Mouse (Mus musculus) MEL (cell line): Measurements from ENCODE around the gene Slc39a11. TPM values are rescaled to one million over a fixed set of nuclear protein-coding genes. Genes with fewer than 3 reads are reported as not detected.
A peak's percentile ranks its signal among the peaks of the same experiment; 100 is the strongest.

Experiments used
- DNase-seq: peaks from one replicate; pipeline ENCODE4 v3.0.0; 2011; ENCODE audit warnings: low read depth, low spot score
- H3K27ac ChIP-seq: 2 replicates; pipeline ENCODE4 v1.5.1; 2012; ENCODE audit warnings: low read depth, mild to moderate bottlenecking, control low read depth, low read length, moderate library complexity; ENCODE audit not compliant: control insufficient read depth
- H3K27me3 ChIP-seq, 2 experiments: fragments of 150-350 bp in 1 of 2; sonication (generic) in 1 of 2; 2 replicates each; pipeline ENCODE4 v1.6.1; 2012; ENCODE audit warnings: low read length in 2 of 2, mild to moderate bottlenecking in 2 of 2, improper control_type of control experiment in 1 of 2, moderate library complexity in 1 of 2; ENCODE audit not compliant: insufficient read depth in 2 of 2, control insufficient read depth in 1 of 2
- H3K36me3 ChIP-seq, 2 experiments: 2 replicates each; pipeline ENCODE4 v1.6.1; 2012 to 2014; ENCODE audit warnings: low read length in 2 of 2, improper control_type of control experiment in 1 of 2, inconsistent platforms in 1 of 2, mild to moderate bottlenecking in 1 of 2; ENCODE audit not compliant: insufficient read depth in 2 of 2, control insufficient read depth in 1 of 2
- H3K4me1 ChIP-seq, 2 experiments: fragments of 150-350 bp in 1 of 2; sonication (generic) in 1 of 2; 2 replicates each; pipeline ENCODE4 v1.6.1; 2012; ENCODE audit warnings: low read length in 2 of 2, improper control_type of control experiment in 1 of 2, mild to moderate bottlenecking in 1 of 2; ENCODE audit not compliant: insufficient read depth in 2 of 2, control insufficient read depth in 1 of 2
- H3K4me3 ChIP-seq, 2 experiments: fragments of 150-350 bp in 1 of 2; sonication (generic) in 1 of 2; 2 replicates each; pipeline ENCODE4 v1.5.1; 2012; ENCODE audit warnings: low read depth in 2 of 2, low read length in 2 of 2, mild to moderate bottlenecking in 2 of 2, moderate library complexity in 2 of 2, control low read depth in 1 of 2, improper control_type of control experiment in 1 of 2; ENCODE audit not compliant: control insufficient read depth in 1 of 2, insufficient read depth in 1 of 2
- H3K79me2 ChIP-seq: 2 replicates; pipeline ENCODE4 v1.6.1; 2012; ENCODE audit warnings: mild to moderate bottlenecking, low read length, moderate library complexity; ENCODE audit not compliant: control insufficient read depth, poor library complexity, insufficient read depth
- H3K9ac ChIP-seq: 2 replicates; pipeline ENCODE4 v1.6.1; 2012; ENCODE audit warnings: low read depth, mild to moderate bottlenecking, control low read depth, low read length, moderate library complexity; ENCODE audit not compliant: control insufficient read depth, poor library complexity, severe bottlenecking
- H3K9me3 ChIP-seq: fragments of 150-350 bp; sonication (generic); replicated peaks from 2 replicates; pipeline ENCODE4 v1.6.1; 2012; ENCODE audit warnings: mild to moderate bottlenecking, low read length, improper control_type of control experiment, moderate library complexity; ENCODE audit not compliant: insufficient read depth
- BHLHE40 ChIP-seq: IDR thresholded peaks from 2 replicates; pipeline ENCODE4 v1.6.1; 2012; ENCODE audit warnings: low read depth, mild to moderate bottlenecking, inconsistent platforms, low read length, improper control_type of control experiment, borderline replicate concordance
- CHD1 ChIP-seq: IDR thresholded peaks from 2 replicates; pipeline ENCODE4 v1.6.1; 2012; ENCODE audit warnings: low read depth, mild to moderate bottlenecking, inconsistent platforms, low read length, improper control_type of control experiment
- CHD2 ChIP-seq: IDR thresholded peaks from 2 replicates; pipeline ENCODE4 v1.6.1; 2011; ENCODE audit warnings: low read length, improper control_type of control experiment
- CTCF ChIP-seq, 3 experiments: IDR thresholded peaks in 2 of 3; conservative IDR thresholded peaks in 1 of 3; 2 replicates each; pipeline ENCODE4 v1.5.1; 2011 to 2012; ENCODE audit warnings: low read length in 3 of 3, low read depth in 2 of 3, mild to moderate bottlenecking in 2 of 3, improper control_type of control experiment in 1 of 3, inconsistent platforms in 1 of 3, mixed read lengths in 1 of 3, moderate library complexity in 1 of 3; ENCODE audit not compliant: control insufficient read depth in 1 of 3, insufficient read depth in 1 of 3, poor library complexity in 1 of 3, severe bottlenecking in 1 of 3
- E2F4 ChIP-seq: IDR thresholded peaks from 2 replicates; pipeline ENCODE4 v1.6.1; 2011; ENCODE audit warnings: low read depth, low read length, improper control_type of control experiment, borderline replicate concordance
- ELF1 ChIP-seq: IDR thresholded peaks from 2 replicates; pipeline ENCODE4 v1.6.1; 2014; ENCODE audit warnings: low read depth, mild to moderate bottlenecking, inconsistent platforms, low read length, improper control_type of control experiment, moderate library complexity
- EP300 ChIP-seq, 2 experiments: IDR thresholded peaks; 2 replicates each; pipeline ENCODE4 v1.6.1; 2011; ENCODE audit warnings: improper control_type of control experiment in 2 of 2, low read length in 2 of 2, low read depth in 1 of 2, mild to moderate bottlenecking in 1 of 2
- GABPA ChIP-seq: IDR thresholded peaks from 2 replicates; pipeline ENCODE4 v1.6.1; 2012; ENCODE audit warnings: low read depth, mild to moderate bottlenecking, inconsistent platforms, low read length, improper control_type of control experiment, moderate library complexity
- GATA1 ChIP-seq: IDR thresholded peaks from 2 replicates; pipeline ENCODE4 v1.6.1; 2011; ENCODE audit warnings: low read depth, low read length, improper control_type of control experiment
- JUND ChIP-seq: IDR thresholded peaks from 2 replicates; pipeline ENCODE4 v1.6.1; 2011; ENCODE audit warnings: low read depth, mild to moderate bottlenecking, improper control_type of control experiment, low read length
- KAT2A ChIP-seq: conservative IDR thresholded peaks from 2 replicates; pipeline ENCODE4 v1.6.1; 2012; ENCODE audit warnings: low read depth, low read length, improper control_type of control experiment, inconsistent platforms
- MAFK ChIP-seq: IDR thresholded peaks from 2 replicates; pipeline ENCODE4 v1.6.1; 2011; ENCODE audit warnings: low read depth, mild to moderate bottlenecking, low read length, improper control_type of control experiment, borderline replicate concordance
- MAZ ChIP-seq: IDR thresholded peaks from 2 replicates; pipeline ENCODE4 v1.6.1; 2012; ENCODE audit warnings: low read depth, mild to moderate bottlenecking, inconsistent platforms, low read length, improper control_type of control experiment
- MEF2A ChIP-seq: IDR thresholded peaks from 2 replicates; pipeline ENCODE4 v1.6.1; 2014; ENCODE audit warnings: low read depth, mild to moderate bottlenecking, inconsistent platforms, low read length, improper control_type of control experiment; ENCODE audit not compliant: poor library complexity, insufficient replicate concordance, severe bottlenecking; ENCODE audit errors: extremely low read depth
- MXI1 ChIP-seq: IDR thresholded peaks from 2 replicates; pipeline ENCODE4 v1.6.1; 2011; ENCODE audit warnings: mild to moderate bottlenecking, low read depth, low read length, improper control_type of control experiment
- MYC ChIP-seq: IDR thresholded peaks from 2 replicates; pipeline ENCODE4 v1.6.1; 2011; ENCODE audit warnings: low read depth, mild to moderate bottlenecking, low read length, improper control_type of control experiment, moderate library complexity
- NELFE ChIP-seq: IDR thresholded peaks from 2 replicates; pipeline ENCODE4 v1.6.1; 2011; ENCODE audit warnings: low read depth, low read length, improper control_type of control experiment
- POLR2A ChIP-seq, 2 experiments: IDR thresholded peaks; 2 replicates each; pipeline ENCODE4 v1.6.1; 2011 to 2012; ENCODE audit warnings: low read length in 2 of 2, mild to moderate bottlenecking in 2 of 2, control low read depth in 1 of 2, improper control_type of control experiment in 1 of 2, low read depth in 1 of 2, moderate library complexity in 1 of 2; ENCODE audit not compliant: control insufficient read depth in 1 of 2, insufficient read depth in 1 of 2, poor library complexity in 1 of 2
- POLR2AphosphoS2 ChIP-seq: IDR thresholded peaks from 2 replicates; pipeline ENCODE4 v1.6.1; 2011; ENCODE audit warnings: low read length, improper control_type of control experiment
- POLR2AphosphoS5 ChIP-seq: IDR thresholded peaks from 2 replicates; pipeline ENCODE4 v1.6.1; 2012; ENCODE audit warnings: low read depth, borderline replicate concordance, mild to moderate bottlenecking, inconsistent platforms, low read length, moderate library complexity, mixed read lengths
- RAD21 ChIP-seq: IDR thresholded peaks from 2 replicates; pipeline ENCODE4 v1.6.1; 2011; ENCODE audit warnings: mild to moderate bottlenecking, low read depth, low read length, improper control_type of control experiment
- RCOR1 ChIP-seq: IDR thresholded peaks from 2 replicates; pipeline ENCODE4 v1.6.1; 2012; ENCODE audit warnings: low read depth, mild to moderate bottlenecking, inconsistent platforms, low read length, improper control_type of control experiment
- SMC3 ChIP-seq: IDR thresholded peaks from 2 replicates; pipeline ENCODE4 v1.6.1; 2011; ENCODE audit warnings: low read depth, low read length, improper control_type of control experiment
- TAL1 ChIP-seq: IDR thresholded peaks from 2 replicates; pipeline ENCODE4 v1.6.1; 2012; ENCODE audit warnings: mild to moderate bottlenecking, inconsistent platforms, low read length, moderate library complexity, mixed read lengths
- TBP ChIP-seq: IDR thresholded peaks from 2 replicates; pipeline ENCODE4 v1.8.0; 2011; ENCODE audit warnings: low read depth, low read length, improper control_type of control experiment
- TCF12 ChIP-seq: IDR thresholded peaks from 2 replicates; pipeline ENCODE4 v1.6.1; 2014; ENCODE audit warnings: low read depth, mild to moderate bottlenecking, inconsistent platforms, low read length, improper control_type of control experiment, moderate library complexity
- USF2 ChIP-seq, 2 experiments: IDR thresholded peaks; 2 replicates each; pipeline ENCODE4 v1.6.1; 2011 to 2012; ENCODE audit warnings: improper control_type of control experiment in 2 of 2, low read length in 2 of 2, borderline replicate concordance in 1 of 2, inconsistent platforms in 1 of 2, low read depth in 1 of 2, mild to moderate bottlenecking in 1 of 2; ENCODE audit not compliant: insufficient read depth in 1 of 2
- ZC3H11A ChIP-seq: IDR thresholded peaks from 2 replicates; pipeline ENCODE4 v1.6.1; 2012; ENCODE audit warnings: low read depth, mild to moderate bottlenecking, inconsistent platforms, low read length, improper control_type of control experiment
- ZKSCAN1 ChIP-seq: IDR thresholded peaks from 2 replicates; pipeline ENCODE4 v1.6.1; 2012; ENCODE audit warnings: low read depth, mild to moderate bottlenecking, inconsistent platforms, low read length, improper control_type of control experiment, moderate library complexity
- ZNF384 ChIP-seq: IDR thresholded peaks from 2 replicates; pipeline ENCODE4 v1.6.1; 2012; ENCODE audit warnings: low read depth, mild to moderate bottlenecking, inconsistent platforms, low read length, improper control_type of control experiment
- polyA plus RNA-seq, 2 experiments: library from polyadenylated mRNA; stranded (reverse) in 1 of 2; unstranded in 1 of 2; fragments of >175 nt in 1 of 2; fragments of >200 nt in 1 of 2; gene quantifications; 2 replicates each; pipeline versions ENCODE4 v1.2.1 to v1.2.4; 2012; ENCODE audit warnings: low replicate concordance in 2 of 2, low read depth in 1 of 2; ENCODE audit not compliant: insufficient read length in 2 of 2, insufficient read depth in 1 of 2, missing spikeins in 1 of 2
- total RNA-seq: library from RNA; depleted of rRNA; stranded (reverse); fragments of 300-350 nt; gene quantifications from 2 replicates; pipeline ENCODE4 v1.2.3, GENCODE M21; 2012

Slc39a11 gene
- total and polyA plus RNA-seq, 3 experiments, result 34.2 to 45.6 TPM; not detected in 1

DNA sequence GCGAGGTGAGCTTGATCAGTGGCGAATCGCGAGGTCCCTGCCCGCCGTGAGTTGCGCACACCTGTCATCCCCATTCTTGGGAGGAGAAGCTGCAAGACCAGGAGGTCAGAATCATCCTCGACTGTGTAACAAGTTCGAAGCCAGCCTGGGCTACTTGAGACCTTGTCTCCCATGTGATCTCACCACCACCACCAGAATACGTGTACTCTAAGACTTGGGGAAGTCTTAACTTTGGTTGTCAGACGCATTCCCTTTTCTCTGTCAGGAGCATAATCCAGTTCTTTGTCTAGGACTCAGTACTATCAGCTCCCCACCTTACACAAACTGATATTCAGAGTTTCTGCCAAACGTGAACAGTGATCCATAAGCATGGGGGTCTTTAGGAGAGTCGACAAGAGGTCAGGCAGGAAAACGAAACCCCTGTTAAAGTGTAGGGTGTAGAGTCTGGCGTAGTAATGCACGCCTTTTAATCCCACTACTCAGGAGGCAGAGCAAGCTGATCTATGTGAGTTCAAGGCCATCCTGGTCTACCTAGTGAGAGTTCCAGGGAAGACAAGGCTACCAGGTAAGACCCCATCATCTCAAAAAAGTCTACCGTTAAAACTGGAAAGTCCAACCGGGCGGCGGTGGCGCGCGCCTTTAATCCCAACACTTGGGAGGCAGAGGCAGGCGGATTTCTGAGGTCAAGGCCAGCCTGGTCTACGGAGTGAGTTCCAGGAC lies 35.0 kb upstream of the Slc39a11 start (continued):
- TF ChIP-seq POLR2AphosphoS5, result no peak
- no peak for TF ChIP-seq SMC3
- no peak for TF ChIP-seq TBP
- no peak for TF ChIP-seq ZNF384
- no peak for TF ChIP-seq GABPA
- TF ChIP-seq RCOR1, result no peak
- no peak for TF ChIP-seq MAFK
- TF ChIP-seq EP300 (IDR thresholded peaks at IDR 0.05; ENCODE audit: low read depth in 1 of 2, low read length in 2 of 2), result no peak
- no peak for TF ChIP-seq CHD2
- TF ChIP-seq GATA1, result no peak
- TF ChIP-seq, all 39 proteins: peak for 5

DNA sequence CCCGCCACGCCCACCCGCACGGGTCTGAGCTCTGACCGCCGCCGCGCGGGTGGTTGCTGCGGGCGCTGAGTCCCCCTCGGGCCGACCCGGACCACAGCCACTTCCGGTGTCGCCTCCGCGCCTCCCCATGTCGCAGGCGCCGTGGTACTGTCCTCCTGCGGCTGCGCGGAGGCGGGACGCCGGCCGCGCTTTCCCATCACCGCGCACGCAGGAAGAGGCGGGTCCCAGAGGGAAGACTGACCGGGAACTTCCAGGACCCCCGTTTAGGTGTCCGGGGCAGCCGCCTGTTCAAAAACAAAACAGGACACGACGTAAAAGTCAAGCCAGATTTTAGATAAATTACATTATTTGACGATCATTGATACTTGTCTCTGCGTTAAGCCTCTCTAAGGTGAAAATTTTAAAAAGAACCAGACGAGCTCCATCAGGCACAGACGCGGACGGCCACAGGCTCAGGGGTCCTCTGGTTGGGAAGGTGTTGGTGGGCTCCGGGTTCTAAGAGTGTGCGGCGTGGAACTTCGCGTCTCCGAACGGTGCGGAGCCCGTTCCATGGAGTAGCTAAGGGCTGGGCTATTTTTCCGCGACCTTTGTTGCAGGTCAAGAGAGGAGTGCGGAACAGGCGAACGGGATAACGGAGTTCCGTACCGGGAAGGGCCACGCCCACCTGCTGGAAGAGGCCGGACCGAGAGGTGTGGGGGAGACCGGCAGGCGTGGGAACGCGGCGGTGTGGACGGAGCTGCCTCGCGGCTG lies 34.3 kb upstream of the Slc39a11 start, which contains the start of the genes Fam104a and D11Wsu47e:
Gene Fam104a (minus strand): TSS at position 199 of the 750 bp plus-strand sequence.
Gene D11Wsu47e (plus strand): TSS at position 456 of the 750 bp plus-strand sequence.
- Histone ChIP-seq H3K36me3 (peaks cover 0 to 43% of the 10 kb centered on the region in 2 experiments; a peak in 3 of 4 replicates), H3K79me2 (peaks cover 79% of the 10 kb centered on the region), H3K4me1 (peaks cover 21 to 23% of the 10 kb centered on the region in 2 experiments), H3K27me3 (no peaks in the 10 kb centered on the region), H3K9me3 (no peaks in the 10 kb centered on the region), H3K9ac (peak within 1 kb of the TSS; percentile 90), H3K27ac (peak within 1 kb of the TSS; percentile 74), H3K4me3 (peak within 1 kb of the TSS; percentile 70 to 93)
- DNase-seq, result peak; percentile 98
- peak; percentile 96 for TF ChIP-seq ELF1
- no peak for TF ChIP-seq ZC3H11A
- 0 out of 2 replicates have a peak, but pooled peaks have one; percentile 27 for TF ChIP-seq MEF2A
- TF ChIP-seq RCOR1, result no peak
- TF ChIP-seq TBP, result peak; percentile 92
- TF ChIP-seq GABPA, result no peak
- no peak for TF ChIP-seq MAZ
- peak; percentile 79 for TF ChIP-seq NELFE
- TF ChIP-seq USF2 (IDR thresholded peaks at IDR 0.05; ENCODE audit: borderline replicate concordance in 1 of 2, insufficient read depth in 1 of 2, low read depth in 1 of 2, low read length in 2 of 2), result no peak
- peak; percentile 12; the same call in 1 of the 2 replicates for TF ChIP-seq CHD1
- peak; percentile 71 for TF ChIP-seq TCF12
- no peak for TF ChIP-seq MAFK
- TF ChIP-seq CTCF (IDR thresholded peaks at IDR 0.05 in 2 of 3, conservative IDR thresholded peaks at IDR 0.05 in 1 of 3; ENCODE audit: control insufficient read depth in 1 of 3, insufficient read depth in 1 of 3, low read depth in 2 of 3, low read length in 3 of 3, poor library complexity in 1 of 3, severe bottlenecking in 1 of 3), result peak in 1 of 3 experiments; percentile 34; a peak in 2 of 6 replicates
- peak; percentile 82 for TF ChIP-seq MXI1
- TF ChIP-seq GATA1, result no peak
- TF ChIP-seq POLR2A (IDR thresholded peaks at IDR 0.05; ENCODE audit: control insufficient read depth in 1 of 2, insufficient read depth in 1 of 2, low read depth in 1 of 2, low read length in 2 of 2, poor library complexity in 1 of 2), result peak; percentile 72 to 90
- peak in 1 of 2 experiments; percentile 33; a peak in 1 of 4 replicates for TF ChIP-seq EP300 (IDR thresholded peaks at IDR 0.05; ENCODE audit: low read depth in 1 of 2, low read length in 2 of 2)
- TF ChIP-seq POLR2AphosphoS2, result peak; percentile 84; the same call in 1 of the 2 replicates
- TF ChIP-seq E2F4, result peak; percentile 83; the same call in 1 of the 2 replicates
- peak; percentile 69; the same call in 1 of the 2 replicates for TF ChIP-seq KAT2A
- no peak for TF ChIP-seq RAD21
- TF ChIP-seq SMC3, result no peak
- TF ChIP-seq TAL1, result no peak
- TF ChIP-seq BHLHE40, result no peak
- TF ChIP-seq JUND, result no peak
- no peak for TF ChIP-seq ZNF384
- peak; percentile 80 for TF ChIP-seq MYC
- TF ChIP-seq POLR2AphosphoS5, result no peak
- TF ChIP-seq ZKSCAN1, result no peak
